In genomic region chr2:137977767-137978166, GRCm38 (mm10) we compare ENCODE assay signal across 9 mouse cellular contexts.
DNase-seq lines count a peak whose midpoint lies in the region; ATAC-seq lines count a peak whose summit lies in the region.
"Had no signal": no experiment of that assay in that cellular context is flagged by ENCODE, and none has a peak within 500 bp of the region (broad histone marks: within the 10 kb centered on the region; RNA-seq: fewer than 3 reads in every experiment).

No protein-coding gene starts in this region.

- peak; percentile 56; the same call in 1 of the 2 replicates for ATAC-seq in hindbrain, embryonic 11.5 days (ENCODE audit: low FRiP score)
- no peak for ATAC-seq in hindbrain, embryonic 12.5 days (ENCODE audit: low FRiP score)
- 0 out of 2 replicates have a peak, but pooled peaks have one; percentile 28 for ATAC-seq in embryonic facial prominence, embryonic 12.5 days (ENCODE audit: insufficient number of reproducible peaks, insufficient read depth, low FRiP score, low TSS enrichment)
- 0 out of 2 replicates have a peak, but pooled peaks have one; percentile 10 for ATAC-seq in megakaryocyte, adult 5-6 weeks (ENCODE audit: poor library complexity, severe bottlenecking)

- no peak overlapping the region for H3K4me3 ChIP-seq in hindbrain, embryonic 11.5 days (ENCODE audit: low read depth, low read length)
- no peak overlapping the region for H3K4me3 ChIP-seq in hindbrain, embryonic 12.5 days
- no peak overlapping the region for H3K4me3 ChIP-seq in embryonic facial prominence, embryonic 12.5 days
- H3K4me3 ChIP-seq: embryonic facial prominence, embryonic 15.5 days had no signal

- no peaks in the 10 kb centered on the region for H3K27me3 ChIP-seq in hindbrain, embryonic 11.5 days (ENCODE audit: control insufficient read depth, insufficient read depth, low read length)
- no peaks in the 10 kb centered on the region for H3K27me3 ChIP-seq in hindbrain, embryonic 12.5 days
- no peaks in the 10 kb centered on the region for H3K27me3 ChIP-seq in embryonic facial prominence, embryonic 12.5 days
- H3K27me3 ChIP-seq: embryonic facial prominence, embryonic 15.5 days had no signal

- H3K36me3 ChIP-seq in hindbrain, embryonic 11.5 days (ENCODE audit: control insufficient read depth, insufficient read depth, low read length), result no peaks in the 10 kb centered on the region
- no peaks in the 10 kb centered on the region for H3K36me3 ChIP-seq in hindbrain, embryonic 12.5 days
- H3K36me3 ChIP-seq in embryonic facial prominence, embryonic 12.5 days, result no peaks in the 10 kb centered on the region
- H3K36me3 ChIP-seq: embryonic facial prominence, embryonic 15.5 days had no signal

- DNase-seq in hindbrain, embryonic 11.5 days (ENCODE audit: low spot score), result peak; percentile 26
- DNase-seq in R1 (ENCODE audit: low read depth, low spot score), result peak; percentile 6
- no peak for DNase-seq in kidney, postnatal 4 days
- no peak for DNase-seq in spleen, postnatal 14 days (ENCODE audit: low spot score in 2 of 2)
- DNase-seq in urinary bladder, postnatal 4 days (ENCODE audit: low spot score in 2 of 2), result no peak

- no peaks in the 10 kb centered on the region for H3K9me3 ChIP-seq in hindbrain, embryonic 11.5 days (ENCODE audit: control insufficient read depth, low read length)
- no peaks in the 10 kb centered on the region for H3K9me3 ChIP-seq in hindbrain, embryonic 12.5 days (replicated peaks)
- no peaks in the 10 kb centered on the region for H3K9me3 ChIP-seq in embryonic facial prominence, embryonic 12.5 days
- H3K9me3 ChIP-seq: embryonic facial prominence, embryonic 15.5 days had no signal

- 60% methylated on average over 4 of the region's 4 CpGs for WGBS in hindbrain, embryonic 11.5 days
- 45% methylated on average over 4 of the region's 4 CpGs for WGBS in hindbrain, embryonic 12.5 days
- 41% methylated on average over 4 of the region's 4 CpGs for WGBS in embryonic facial prominence, embryonic 12.5 days

- H3K4me1 ChIP-seq in hindbrain, embryonic 11.5 days (replicated peaks; ENCODE audit: control insufficient read depth, insufficient read depth, low read length), result no peaks in the 10 kb centered on the region
- H3K4me1 ChIP-seq in hindbrain, embryonic 12.5 days, result no peaks in the 10 kb centered on the region
- no peaks in the 10 kb centered on the region for H3K4me1 ChIP-seq in embryonic facial prominence, embryonic 12.5 days
- H3K4me1 ChIP-seq: embryonic facial prominence, embryonic 15.5 days had no signal

- H3K4me2 ChIP-seq in hindbrain, embryonic 11.5 days (replicated peaks; ENCODE audit: low read depth, low read length), result no peak overlapping the region
- no peak overlapping the region for H3K4me2 ChIP-seq in hindbrain, embryonic 12.5 days (replicated peaks)
- no peak overlapping the region for H3K4me2 ChIP-seq in embryonic facial prominence, embryonic 12.5 days (replicated peaks)
- H3K4me2 ChIP-seq: embryonic facial prominence, embryonic 15.5 days had no signal

- H3K27ac ChIP-seq in hindbrain, embryonic 11.5 days (ENCODE audit: low read depth, low read length), result no peak overlapping the region
- no peak overlapping the region for H3K27ac ChIP-seq in hindbrain, embryonic 12.5 days
- H3K27ac ChIP-seq in embryonic facial prominence, embryonic 12.5 days, result no peak overlapping the region
- H3K27ac ChIP-seq: embryonic facial prominence, embryonic 15.5 days had no signal

- no peak overlapping the region for H3K9ac ChIP-seq in hindbrain, embryonic 11.5 days (ENCODE audit: low read depth, low read length)
- H3K9ac ChIP-seq in hindbrain, embryonic 12.5 days, result no peak overlapping the region
- no peak overlapping the region for H3K9ac ChIP-seq in embryonic facial prominence, embryonic 12.5 days
- H3K9ac ChIP-seq: embryonic facial prominence, embryonic 15.5 days had no signal

Comparison
In these comparisons a context has a peak if more than half of its experiments do, and no peak if none do; other contexts are left out.
1. DNase-seq: peak in hindbrain, embryonic 11.5 days (single experiment) and R1 (single experiment); none in kidney, postnatal 4 days (0 of 2), spleen, postnatal 14 days (0 of 2) and urinary bladder, postnatal 4 days (0 of 2).